Mouse (Mus musculus) olfactory bulb, adult 2 months (tissue): ENCODE results near the gene Mef2b.

Experiments
- CTCF ChIP-seq: fragments of 200-500 bp; IDR thresholded peaks from 2 replicates; pipeline ENCODE4 v1.5.1; 2012; ENCODE audit warnings: low read depth, mild to moderate bottlenecking, low read length, moderate library complexity; ENCODE audit not compliant: insufficient read depth
- POLR2A ChIP-seq: fragments of 200-500 bp; IDR thresholded peaks from 2 replicates; pipeline ENCODE4 v1.6.1; 2012; ENCODE audit warnings: mild to moderate bottlenecking, low read depth, low read length, moderate library complexity; ENCODE audit not compliant: insufficient read depth

DNA sequence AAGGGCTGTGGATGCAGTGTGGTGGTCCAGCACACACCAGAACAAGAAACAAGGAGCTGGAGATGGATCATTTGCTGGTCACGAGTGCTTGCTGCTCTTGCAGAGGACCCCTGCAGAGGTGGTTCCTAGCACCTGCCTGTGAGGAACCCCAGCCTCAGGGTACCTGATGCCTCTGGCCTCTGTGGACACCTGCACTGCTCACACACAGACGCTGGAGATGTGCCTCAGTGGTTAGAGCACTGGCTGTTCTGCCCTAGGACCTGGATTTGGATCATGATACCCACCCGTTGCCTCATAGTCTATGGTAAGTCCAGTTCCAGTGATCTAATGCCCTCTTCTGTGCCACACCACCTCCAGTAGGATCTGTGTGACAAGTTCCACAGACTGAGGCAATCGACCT is 2.9 kb upstream of the Mef2b start:
- TF ChIP-seq CTCF (no peak), POLR2A (no peak)
